Mouse (Mus musculus): ENCODE measurements around the gene Lce1g. TPM values are rescaled to one million over a fixed set of nuclear protein-coding genes. Genes with fewer than 3 reads are reported as not detected.

Gene Lce1g
- not detected for total RNA-seq (2021)
- long read RNA-seq, experiment 1, result 0 reads
- long read RNA-seq, experiment 2, result 0 reads

DNA sequence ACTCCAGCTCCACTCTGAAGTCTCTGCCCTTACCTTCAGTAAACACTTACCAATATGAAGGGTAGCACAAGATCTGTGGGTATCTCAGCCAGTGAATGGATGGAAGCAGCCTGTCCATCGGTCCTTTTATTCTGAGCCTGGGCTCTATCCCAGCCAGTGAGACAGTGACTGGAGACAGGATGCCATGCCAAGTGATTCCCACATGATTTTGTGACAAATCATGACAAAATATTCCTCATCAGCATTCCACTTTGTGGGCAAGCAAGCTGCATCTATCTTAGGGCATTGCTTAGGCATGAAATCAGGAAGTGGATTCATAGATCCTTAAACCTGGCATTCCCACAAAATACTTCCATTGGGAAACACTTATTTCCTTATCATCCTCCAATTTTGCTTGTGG, at the start of gene Lce1g:
Gene Lce1g, minus strand, starts transcription at position 101 of the 400 bp plus-strand sequence.
- no peak for DNase-seq

DNA sequence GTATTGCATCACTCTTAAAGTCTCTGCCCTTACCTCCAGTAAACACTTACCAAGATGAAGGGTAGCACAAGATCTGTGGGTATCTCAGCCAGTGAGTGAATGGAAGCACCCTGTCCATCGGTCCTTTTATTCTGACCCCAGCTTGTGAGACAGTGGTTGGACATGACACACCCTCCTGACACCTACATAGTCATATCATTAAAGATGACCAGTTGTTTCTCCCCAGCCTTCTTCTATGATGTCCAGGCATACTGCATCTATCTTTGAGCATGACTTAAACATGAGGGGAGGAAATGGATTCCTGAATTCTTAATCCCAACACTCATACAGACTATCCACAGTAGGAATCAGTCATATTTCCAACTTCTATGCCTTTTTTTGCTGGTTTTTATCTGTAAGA, 38.3 kb upstream of the Lce1g start, which contains the start of gene Lce1j:
Gene Lce1j, minus strand, starts transcription at position 101 of the 400 bp plus-strand sequence.
- no peak for DNase-seq

DNA sequence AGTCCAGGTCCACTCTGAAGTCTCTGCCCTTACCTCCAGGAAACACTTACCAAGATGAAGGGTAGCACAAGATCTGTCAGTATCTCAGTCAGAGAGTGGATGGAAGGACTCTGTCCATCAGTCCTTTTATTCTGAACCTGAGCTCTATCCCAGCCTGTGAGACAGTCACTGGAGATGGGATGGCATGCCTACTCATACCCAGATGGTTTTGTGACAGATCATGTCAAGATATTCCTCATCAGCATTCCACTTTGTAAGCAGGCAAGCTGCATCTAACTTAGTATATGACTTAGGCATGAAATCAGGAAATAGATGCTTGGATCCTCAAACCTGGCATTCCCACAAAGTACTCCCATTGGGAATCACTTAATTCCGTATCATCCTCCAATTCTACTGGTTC, 26.7 kb upstream of the Lce1g start, which contains the start of gene Lce1i:
Gene Lce1i, minus strand, starts transcription at position 101 of the 400 bp plus-strand sequence.
- no peak for DNase-seq

DNA sequence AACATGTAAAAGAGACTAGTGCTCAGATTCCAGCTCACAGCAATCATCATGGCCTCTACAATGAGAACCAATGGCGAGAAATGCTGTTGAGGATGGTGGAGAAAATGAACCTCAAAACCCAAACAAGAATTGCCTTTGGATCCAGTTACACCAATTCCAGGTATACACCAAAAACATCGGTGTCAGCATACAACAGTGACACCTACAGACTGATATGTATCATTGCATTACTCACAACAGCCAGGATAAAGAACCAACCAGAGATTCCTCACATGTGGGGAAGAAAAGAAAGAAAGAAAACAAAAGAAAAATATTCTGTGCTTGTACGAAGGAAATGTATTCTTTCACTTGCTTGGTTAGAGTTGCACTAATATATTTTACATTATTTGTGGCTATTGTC, 19.4 kb upstream of the Lce1g start:
- DNase-seq, result no peak

DNA sequence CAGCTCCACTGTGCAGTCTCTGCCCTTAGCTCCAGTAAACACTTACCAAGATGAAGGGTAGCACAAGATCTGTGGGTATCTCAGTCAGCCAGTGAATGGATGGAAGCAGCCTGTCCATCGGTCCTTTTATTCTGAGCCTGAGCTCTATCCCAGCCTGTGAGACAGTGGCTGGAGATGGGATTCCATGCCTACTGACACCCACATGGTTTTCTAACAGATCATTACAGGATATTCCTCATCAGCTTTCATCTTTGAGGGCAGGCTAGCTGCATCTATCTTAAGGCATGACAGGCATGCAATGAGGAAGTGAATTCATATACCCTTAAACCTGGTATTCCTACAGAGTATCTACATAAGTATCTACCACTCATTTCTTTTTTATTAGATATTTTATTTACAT, 12.8 kb upstream of the Lce1g start, which contains the start of gene Lce1h:
Gene Lce1h, minus strand, starts transcription at position 101 of the 400 bp plus-strand sequence.
- no peak for DNase-seq

DNA sequence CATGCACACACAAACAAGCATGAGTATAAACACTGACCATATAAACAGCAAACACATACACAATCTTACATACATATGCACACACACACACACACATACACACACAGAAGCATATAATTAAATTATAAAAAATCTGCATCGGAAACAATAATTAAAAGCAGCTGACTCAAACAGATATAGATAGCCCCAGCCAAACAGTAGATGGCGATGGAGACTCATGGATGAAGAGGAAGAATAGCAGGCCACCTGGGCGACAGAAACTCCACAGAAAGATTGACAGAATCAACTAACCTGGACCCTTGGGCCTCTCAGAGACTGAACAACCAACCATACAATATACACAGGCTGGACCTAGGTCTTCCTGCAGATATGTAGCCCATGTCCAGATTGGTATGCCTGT, 1.1 kb upstream of the Lce1g start:
- no peak for DNase-seq

DNA sequence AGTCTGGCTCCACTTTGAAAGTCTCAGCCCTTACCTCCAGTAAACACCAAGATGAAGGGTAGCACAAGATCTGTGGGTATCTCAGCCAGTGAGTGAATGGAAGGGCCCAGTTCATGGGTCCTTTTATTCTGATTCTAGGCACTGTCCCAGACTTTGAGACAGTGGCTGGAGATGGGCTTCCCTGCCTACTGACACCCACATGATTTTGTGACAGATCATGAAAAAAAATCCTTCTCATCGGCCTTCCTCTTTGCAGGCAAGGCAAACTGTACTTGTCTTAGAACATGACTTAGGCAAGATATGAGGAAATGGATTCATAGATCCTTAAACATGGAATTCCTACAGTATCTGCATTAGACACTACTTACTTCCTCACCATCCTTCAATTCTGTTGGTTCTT, 13.1 kb downstream of the Lce1g start, which contains the start of gene Gm38119:
Gene Gm38119, minus strand, starts transcription at position 101 of the 400 bp plus-strand sequence.
- DNase-seq, result no peak

DNA sequence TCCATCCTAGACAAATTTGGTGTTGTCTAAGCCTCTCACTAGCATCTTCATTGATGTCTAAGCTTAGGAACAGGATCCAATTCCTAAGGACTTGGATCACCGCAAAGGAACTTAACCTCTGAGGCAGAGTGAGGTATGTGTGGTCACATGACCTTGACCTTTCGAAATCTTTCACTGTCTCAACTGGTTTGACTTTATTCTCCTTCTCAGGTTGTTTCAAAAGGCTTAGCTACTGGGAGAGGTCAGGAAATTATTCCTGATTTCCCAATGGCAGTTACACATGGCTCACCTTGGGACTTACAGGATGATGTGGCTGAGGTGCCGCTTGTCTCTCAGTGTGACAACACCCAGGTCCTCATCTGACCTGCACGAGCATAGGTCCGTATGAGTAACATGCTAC, 29.5 kb downstream of the Lce1g start:
- DNase-seq, result no peak

DNA sequence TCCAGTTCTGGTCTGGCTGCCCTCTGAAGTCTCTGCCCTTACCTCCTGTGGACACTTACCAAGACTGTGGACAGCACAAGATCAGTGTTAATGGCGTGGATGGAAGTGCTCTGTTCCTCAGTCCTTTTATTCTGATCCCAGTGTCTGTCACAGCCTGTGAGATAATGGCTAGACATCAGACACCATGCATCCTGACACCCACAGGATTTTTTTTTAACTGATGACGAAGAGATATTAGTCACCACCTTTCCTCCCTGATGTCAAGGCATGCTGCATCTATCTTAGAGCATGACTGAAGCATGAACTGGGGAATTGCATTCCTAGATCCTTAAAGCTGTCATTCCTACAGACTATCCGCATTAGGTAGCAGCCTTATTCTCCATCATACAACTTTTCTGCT, 31.9 kb downstream of the Lce1g start, which contains the start of gene Lce1f:
Gene Lce1f, minus strand, starts transcription at position 101 of the 400 bp plus-strand sequence.
- DNase-seq, result no peak

DNA sequence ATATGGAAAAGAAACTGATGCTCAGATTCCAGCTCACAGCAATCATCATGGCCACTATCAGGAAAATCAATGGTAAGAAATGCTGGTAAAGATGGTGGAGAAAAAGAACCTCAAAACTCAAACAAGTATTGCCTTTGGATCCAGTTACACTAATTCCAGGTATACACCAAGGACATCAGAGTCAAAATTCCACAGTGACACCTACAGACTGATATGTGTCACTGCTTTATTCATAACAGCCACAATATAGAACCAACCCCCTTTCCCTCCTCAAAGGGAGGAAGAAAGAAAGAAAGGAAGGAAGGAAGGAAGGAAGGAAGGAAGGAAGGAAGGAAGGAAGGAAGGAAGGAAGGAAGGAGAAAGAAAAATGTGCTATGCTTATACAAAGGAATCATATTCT, 37.0 kb downstream of the Lce1g start:
- DNase-seq, result no peak

DNA sequence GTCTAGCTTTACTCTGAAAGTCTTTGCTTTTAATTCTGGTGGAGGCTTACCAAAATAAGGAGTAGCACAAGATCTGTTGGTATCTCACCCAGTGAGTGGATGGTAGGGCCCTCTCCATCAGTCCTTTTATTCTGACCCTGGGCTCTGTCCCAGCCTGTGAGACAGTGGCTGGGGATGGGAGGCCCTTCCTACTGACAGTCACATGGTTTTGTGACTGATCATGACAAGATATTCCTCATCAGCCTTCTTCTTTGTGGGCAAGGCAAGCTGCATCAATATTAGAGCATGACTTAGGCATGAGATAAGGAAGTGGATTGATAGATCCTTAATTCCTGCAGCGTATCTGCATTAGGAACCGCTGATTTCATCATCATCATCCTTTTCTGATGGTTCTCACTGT, 43.2 kb downstream of the Lce1g start, which contains the start of gene Lce1e:
Gene Lce1e, minus strand, starts transcription at position 101 of the 400 bp plus-strand sequence.
- no peak for DNase-seq

Other genes with a start within 250 kb of the Lce1g start
- not detected for gene 2310046K23Rik, start 217.8 kb downstream of the Lce1g start, total RNA-seq (2021)
- not detected for gene Ivl, start 178.6 kb downstream of the Lce1g start, total RNA-seq (2021)
- gene Smcp, start 163.3 kb downstream of the Lce1g start, total RNA-seq (2021), result not detected
- not detected for gene 2210017I01Rik, start 144.8 kb downstream of the Lce1g start, total RNA-seq (2021)
- gene Lce6a, start 130.7 kb downstream of the Lce1g start, total RNA-seq (2021), result not detected
- gene Lce1a1, start 104.0 kb downstream of the Lce1g start, total RNA-seq (2021), result not detected
- gene Lce1b, start 95.4 kb downstream of the Lce1g start, total RNA-seq (2021), result not detected
- not detected for gene Lce1a2, start 82.0 kb downstream of the Lce1g start, total RNA-seq (2021)
- not detected for gene Lce1c, start 73.1 kb downstream of the Lce1g start, total RNA-seq (2021)
- not detected for gene Lce1d, start 65.1 kb downstream of the Lce1g start, total RNA-seq (2021)
- not detected for gene Lce1e, start 43.3 kb downstream of the Lce1g start, total RNA-seq (2021)
- not detected for gene Lce1f, start 32.0 kb downstream of the Lce1g start, total RNA-seq (2021)
- not detected for gene Gm38119, start 13.2 kb downstream of the Lce1g start, total RNA-seq (2021)
- gene Lce1h, start 12.7 kb upstream of the Lce1g start, total RNA-seq (2021), result not detected
- not detected for gene Lce1i, start 26.6 kb upstream of the Lce1g start, total RNA-seq (2021)
- gene Lce1j, start 38.2 kb upstream of the Lce1g start, total RNA-seq (2021), result not detected
- gene Lce1k, start 55.6 kb upstream of the Lce1g start, total RNA-seq (2021), result not detected
- gene Kprp, start 74.9 kb upstream of the Lce1g start, total RNA-seq (2021), result not detected
- not detected for gene Lce1l, start 98.9 kb upstream of the Lce1g start, total RNA-seq (2021)
- not detected for gene 2310050C09Rik, start 117.9 kb upstream of the Lce1g start, total RNA-seq (2021)
- not detected for gene Lce3a, start 173.9 kb upstream of the Lce1g start, total RNA-seq (2021)
- not detected for gene Lce3b, start 180.6 kb upstream of the Lce1g start, total RNA-seq (2021)
- gene Lce3c, start 192.1 kb upstream of the Lce1g start, total RNA-seq (2021), result not detected
- not detected for gene Lce3d, start 205.1 kb upstream of the Lce1g start, total RNA-seq (2021)
- gene Lce3e, start 214.7 kb upstream of the Lce1g start, total RNA-seq (2021), result not detected
- not detected for gene Lce3f, start 239.9 kb upstream of the Lce1g start, total RNA-seq (2021)

Data from gastrocnemius, postnatal 25 days (tissue).